In genomic region chr7:67514893-67515292, GRCm38 (mm10) we compare ENCODE assay signal across 8 mouse cellular contexts.
A peak's percentile ranks its signal among the peaks of the same experiment; 100 is the strongest.
DNase-seq lines count a peak whose midpoint lies in the region; ATAC-seq and TF ChIP-seq lines count a peak whose summit lies in the region.

No protein-coding gene starts in this region.

- no peak for DNase-seq in liver
- peak; percentile 80 to 91 for DNase-seq in kidney, postnatal 25 days
- peak; percentile 64 for DNase-seq in stomach, postnatal 0 days (ENCODE audit: low spot score)
- no peak for DNase-seq in thymus, postnatal 10 days (ENCODE audit: low spot score in 2 of 2)
- DNase-seq in left cerebral cortex, adult 8-10 months (ENCODE audit: low spot score in 2 of 2) = no peak

- peak; percentile 29 for TF ChIP-seq CTCF in stomach, postnatal 0 days (IDR thresholded peaks at IDR 0.05; ENCODE audit: low read depth)

- H3K4me3 ChIP-seq in liver, embryonic 15.5 days (replicated peaks) = no peak overlapping the region
- H3K4me3 ChIP-seq in heart, embryonic 12.5 days = no peak overlapping the region
- H3K4me3 ChIP-seq in stomach, postnatal 0 days (ENCODE audit: low read depth, low read length) = no peak overlapping the region

- H3K4me2 ChIP-seq in liver, embryonic 15.5 days = no peak overlapping the region
- H3K4me2 ChIP-seq in heart, embryonic 12.5 days = peak overlapping the region; percentile 4; the same call in 1 of the 2 replicates
- no peak overlapping the region for H3K4me2 ChIP-seq in stomach, postnatal 0 days (replicated peaks; ENCODE audit: low read depth)

- H3K27me3 ChIP-seq in liver, embryonic 15.5 days = no peaks in the 10 kb centered on the region
- H3K27me3 ChIP-seq in heart, embryonic 12.5 days (replicated peaks) = no peaks in the 10 kb centered on the region
- H3K27me3 ChIP-seq in stomach, postnatal 0 days (ENCODE audit: control insufficient read depth, insufficient read depth, low read length) = no peaks in the 10 kb centered on the region

- no peak overlapping the region for H3K27ac ChIP-seq in liver, embryonic 15.5 days (replicated peaks)
- H3K27ac ChIP-seq in heart, embryonic 12.5 days (ENCODE audit: poor library complexity, severe bottlenecking) = no peak overlapping the region
- H3K27ac ChIP-seq in stomach, postnatal 0 days (replicated peaks) = peak overlapping the region; percentile 31; the same call in 1 of the 2 replicates

- peak; percentile 40; the same call in 1 of the 2 replicates for ATAC-seq in liver, embryonic 15.5 days (ENCODE audit: insufficient read depth)
- ATAC-seq in heart, embryonic 12.5 days (ENCODE audit: insufficient number of reproducible peaks, low FRiP score) = peak; percentile 69; the same call in 1 of the 2 replicates
- ATAC-seq in stomach, postnatal 0 days (ENCODE audit: low FRiP score, low TSS enrichment) = peak; percentile 67; the same call in 1 of the 2 replicates
- ATAC-seq in monocyte, adult 5-6 weeks (replicated peaks; ENCODE audit: insufficient number of reproducible peaks, low FRiP score, low TSS enrichment, poor library complexity, severe bottlenecking) = no peak

- H3K4me1 ChIP-seq in liver, embryonic 15.5 days (replicated peaks) = no peaks in the 10 kb centered on the region
- peaks cover 15% of the 10 kb centered on the region for H3K4me1 ChIP-seq in heart, embryonic 12.5 days (replicated peaks)
- H3K4me1 ChIP-seq in stomach, postnatal 0 days (replicated peaks; ENCODE audit: control insufficient read depth, insufficient read depth) = no peaks in the 10 kb centered on the region

- no peaks in the 10 kb centered on the region for H3K36me3 ChIP-seq in liver, embryonic 15.5 days (replicated peaks)
- no peaks in the 10 kb centered on the region for H3K36me3 ChIP-seq in heart, embryonic 12.5 days
- H3K36me3 ChIP-seq in stomach, postnatal 0 days (ENCODE audit: control insufficient read depth, insufficient read depth, low read length) = no peaks in the 10 kb centered on the region

- no peaks in the 10 kb centered on the region for H3K9me3 ChIP-seq in liver, embryonic 15.5 days (replicated peaks)
- no peaks in the 10 kb centered on the region for H3K9me3 ChIP-seq in heart, embryonic 12.5 days (replicated peaks)
- no peaks in the 10 kb centered on the region for H3K9me3 ChIP-seq in stomach, postnatal 0 days (ENCODE audit: control insufficient read depth, low read length)

- 56% methylated on average over 10 of the region's 10 CpGs for WGBS in liver, embryonic 15.5 days (ENCODE audit: insufficient replicate concordance)
- 31% methylated on average over 10 of the region's 10 CpGs for WGBS in heart, embryonic 12.5 days
- WGBS in stomach, postnatal 0 days = 25% methylated on average over 10 of the region's 10 CpGs

- H3K9ac ChIP-seq in liver, embryonic 15.5 days = no peak overlapping the region
- H3K9ac ChIP-seq in heart, embryonic 12.5 days = no peak overlapping the region
- H3K9ac ChIP-seq in stomach, postnatal 0 days (ENCODE audit: low read length) = no peak overlapping the region

- no peak for TF ChIP-seq EP300 in stomach, postnatal 0 days (optimal IDR thresholded peaks at IDR 0.05)

Comparison
In these comparisons a context has a peak if more than half of its experiments do, and no peak if none do; other contexts are left out.
1. DNase-seq: peak in kidney, postnatal 25 days (2 of 2) and stomach, postnatal 0 days (single experiment); none in liver (single experiment), thymus, postnatal 10 days (0 of 2) and left cerebral cortex, adult 8-10 months (0 of 2).